Mouse (Mus musculus): ENCODE results near the gene Tex9. TPM values are rescaled to one million over a fixed set of nuclear protein-coding genes. Genes with fewer than 3 reads are reported as not detected.

The Tex9 gene
- polyA plus RNA-seq (2014; fragmentation: Nextera tagmentation; extraction: Ambion mirVana), result 53.8 and 55.7 TPM in 2 replicates

GRCm38 (mm10) chr9:72492194-72492565 lies at the start of gene Tex9:
Tex9 (minus strand) TSS chr9:72492212.
- peaks cover 4% of the 10 kb centered on the region; the same call in 1 of the 2 replicates for H3K4me1 ChIP-seq (ENCODE audit: control insufficient read depth, insufficient read depth, low read length)
- peak within 1 kb of the TSS; percentile 82 for H3K9ac ChIP-seq (ENCODE audit: low read length)
- ATAC-seq (ENCODE audit: insufficient number of reproducible peaks, low FRiP score, low TSS enrichment, low read depth) (no peak), DNase-seq (ENCODE audit: low spot score) (no peak)
- 22% methylated on average over 6 of the region's 6 CpGs for WGBS
- no peaks in the 10 kb centered on the region for H3K27me3 ChIP-seq (ENCODE audit: control insufficient read depth, insufficient read depth, low read length)
- H3K36me3 ChIP-seq (ENCODE audit: control insufficient read depth, insufficient read depth, low read length), result no peaks in the 10 kb centered on the region
- no peaks in the 10 kb centered on the region for H3K9me3 ChIP-seq (ENCODE audit: control insufficient read depth, low read length)
- peak within 1 kb of the TSS; percentile 68 for H3K27ac ChIP-seq (replicated peaks; ENCODE audit: low read depth, low read length)
- peak within 1 kb of the TSS; percentile 78 for H3K4me3 ChIP-seq (ENCODE audit: low read depth, low read length)
- peak within 1 kb of the TSS; percentile 54 for H3K4me2 ChIP-seq (ENCODE audit: low read depth, severe bottlenecking)

GRCm38 (mm10) chr9:72537086-72537485 lies 45.1 kb upstream of the Tex9 start:
- no peak overlapping the region for H3K27ac ChIP-seq (replicated peaks; ENCODE audit: low read depth, low read length)
- WGBS, result 80% methylated on average over 1 of the region's 1 CpGs
- no peak overlapping the region for H3K9ac ChIP-seq (ENCODE audit: low read length)
- peaks cover 2% of the 10 kb centered on the region; the same call in 1 of the 2 replicates for H3K36me3 ChIP-seq (ENCODE audit: control insufficient read depth, insufficient read depth, low read length)
- H3K9me3 ChIP-seq (ENCODE audit: control insufficient read depth, low read length), result no peaks in the 10 kb centered on the region
- H3K4me2 ChIP-seq (ENCODE audit: low read depth, severe bottlenecking), result no peak overlapping the region
- no peak for ATAC-seq (ENCODE audit: insufficient number of reproducible peaks, low FRiP score, low TSS enrichment, low read depth)
- H3K4me1 ChIP-seq (ENCODE audit: control insufficient read depth, insufficient read depth, low read length), result no peaks in the 10 kb centered on the region
- DNase-seq (ENCODE audit: low spot score), result no peak
- H3K27me3 ChIP-seq (ENCODE audit: control insufficient read depth, insufficient read depth, low read length), result no peaks in the 10 kb centered on the region
- no peak overlapping the region for H3K4me3 ChIP-seq (ENCODE audit: low read depth, low read length)

- WGBS, result 86% methylated on average over 3 of the region's 3 CpGs
- H3K4me1 ChIP-seq (ENCODE audit: control insufficient read depth, insufficient read depth, low read length), result peaks cover 5% of the 10 kb centered on the region; the same call in 1 of the 2 replicates
- no peak overlapping the region for H3K4me2 ChIP-seq (ENCODE audit: low read depth, severe bottlenecking)
- no peaks in the 10 kb centered on the region for H3K27me3 ChIP-seq (ENCODE audit: control insufficient read depth, insufficient read depth, low read length)
- H3K27ac ChIP-seq (replicated peaks; ENCODE audit: low read depth, low read length), result no peak overlapping the region
- H3K9ac ChIP-seq (ENCODE audit: low read length), result no peak overlapping the region
- H3K4me3 ChIP-seq (ENCODE audit: low read depth, low read length), result no peak overlapping the region
- DNase-seq (ENCODE audit: low spot score), result no peak
- H3K36me3 ChIP-seq (ENCODE audit: control insufficient read depth, insufficient read depth, low read length), result peaks cover 2% of the 10 kb centered on the region; the same call in 1 of the 2 replicates
- no peaks in the 10 kb centered on the region for H3K9me3 ChIP-seq (ENCODE audit: control insufficient read depth, low read length)
- no peak for ATAC-seq (ENCODE audit: insufficient number of reproducible peaks, low FRiP score, low TSS enrichment, low read depth)
Measured at GRCm38 (mm10) chr9:72535394-72535793, 43.4 kb upstream of the Tex9 start.

GRCm38 (mm10) chr9:72534985-72535384 lies 43.0 kb upstream of the Tex9 start:
- no peak overlapping the region for H3K9ac ChIP-seq (ENCODE audit: low read length)
- no peak overlapping the region for H3K4me3 ChIP-seq (ENCODE audit: low read depth, low read length)
- WGBS, result 94% methylated on average over 2 of the region's 2 CpGs
- peaks cover 5% of the 10 kb centered on the region; the same call in 1 of the 2 replicates for H3K4me1 ChIP-seq (ENCODE audit: control insufficient read depth, insufficient read depth, low read length)
- no peaks in the 10 kb centered on the region for H3K9me3 ChIP-seq (ENCODE audit: control insufficient read depth, low read length)
- H3K27me3 ChIP-seq (ENCODE audit: control insufficient read depth, insufficient read depth, low read length), result no peaks in the 10 kb centered on the region
- no peaks in the 10 kb centered on the region for H3K36me3 ChIP-seq (ENCODE audit: control insufficient read depth, insufficient read depth, low read length)
- H3K4me2 ChIP-seq (ENCODE audit: low read depth, severe bottlenecking), result no peak overlapping the region
- DNase-seq (ENCODE audit: low spot score) (no peak), ATAC-seq (ENCODE audit: insufficient number of reproducible peaks, low FRiP score, low TSS enrichment, low read depth) (no peak)
- H3K27ac ChIP-seq (replicated peaks; ENCODE audit: low read depth, low read length), result no peak overlapping the region

- H3K9ac ChIP-seq (ENCODE audit: low read length), result peak overlapping the region; percentile 96
- H3K27ac ChIP-seq (replicated peaks; ENCODE audit: low read depth, low read length), result peak overlapping the region; percentile 98; the same call in 1 of the 2 replicates
- no peaks in the 10 kb centered on the region for H3K9me3 ChIP-seq (ENCODE audit: control insufficient read depth, low read length)
- 0% methylated on average over 2 of the region's 2 CpGs for WGBS
- no peaks in the 10 kb centered on the region for H3K27me3 ChIP-seq (ENCODE audit: control insufficient read depth, insufficient read depth, low read length)
- DNase-seq (ENCODE audit: low spot score) (no peak), ATAC-seq (ENCODE audit: insufficient number of reproducible peaks, low FRiP score, low TSS enrichment, low read depth) (no peak)
- H3K36me3 ChIP-seq (ENCODE audit: control insufficient read depth, insufficient read depth, low read length), result no peaks in the 10 kb centered on the region
- H3K4me1 ChIP-seq (ENCODE audit: control insufficient read depth, insufficient read depth, low read length), result peaks cover 5% of the 10 kb centered on the region; the same call in 1 of the 2 replicates
- H3K4me3 ChIP-seq (ENCODE audit: low read depth, low read length), result peak overlapping the region; percentile 79
- H3K4me2 ChIP-seq (ENCODE audit: low read depth, severe bottlenecking), result peak overlapping the region; percentile 74
Measured at GRCm38 (mm10) chr9:72533089-72533415, 41.0 kb upstream of the Tex9 start.

GRCm38 (mm10) chr9:72532381-72533088 lies 40.5 kb upstream of the Tex9 start:
- Histone ChIP-seq H3K9me3 (ENCODE audit: control insufficient read depth, low read length) (no peaks in the 10 kb centered on the region), H3K36me3 (ENCODE audit: control insufficient read depth, insufficient read depth, low read length) (no peaks in the 10 kb centered on the region), H3K4me1 (ENCODE audit: control insufficient read depth, insufficient read depth, low read length) (peaks cover 5% of the 10 kb centered on the region; the same call in 1 of the 2 replicates), H3K27me3 (ENCODE audit: control insufficient read depth, insufficient read depth, low read length) (no peaks in the 10 kb centered on the region), H3K9ac (ENCODE audit: low read length) (peak overlapping the region; percentile 96), H3K27ac (replicated peaks; ENCODE audit: low read depth, low read length) (peak overlapping the region; percentile 98), H3K4me3 (ENCODE audit: low read depth, low read length) (peak overlapping the region; percentile 79), H3K4me2 (ENCODE audit: low read depth, severe bottlenecking) (peak overlapping the region; percentile 74)
- WGBS, result under 1% methylated on average over 48 of the region's 55 CpGs
- peak; percentile 81 for DNase-seq (ENCODE audit: low spot score)
- peak; percentile 55 for ATAC-seq (ENCODE audit: insufficient number of reproducible peaks, low FRiP score, low TSS enrichment, low read depth)

- under 1% methylated on average over 18 of the region's 63 CpGs for WGBS
- no peaks in the 10 kb centered on the region for H3K9me3 ChIP-seq (ENCODE audit: control insufficient read depth, low read length)
- DNase-seq (ENCODE audit: low spot score) (no peak), ATAC-seq (ENCODE audit: insufficient number of reproducible peaks, low FRiP score, low TSS enrichment, low read depth) (peak; percentile 81)
- peak within 1 kb of the TSS; percentile 98 for H3K27ac ChIP-seq (replicated peaks; ENCODE audit: low read depth, low read length)
- no peaks in the 10 kb centered on the region for H3K36me3 ChIP-seq (ENCODE audit: control insufficient read depth, insufficient read depth, low read length)
- H3K4me2 ChIP-seq (ENCODE audit: low read depth, severe bottlenecking), result peak within 1 kb of the TSS; percentile 74
- H3K4me3 ChIP-seq (ENCODE audit: low read depth, low read length), result peak within 1 kb of the TSS; percentile 79
- no peaks in the 10 kb centered on the region for H3K27me3 ChIP-seq (ENCODE audit: control insufficient read depth, insufficient read depth, low read length)
- H3K4me1 ChIP-seq (ENCODE audit: control insufficient read depth, insufficient read depth, low read length), result peaks cover 5% of the 10 kb centered on the region; the same call in 1 of the 2 replicates
- peak within 1 kb of the TSS; percentile 96 for H3K9ac ChIP-seq (ENCODE audit: low read length)
Measured at GRCm38 (mm10) chr9:72531996-72532380, 40.0 kb upstream of the Tex9 start, which contains the start of gene Rfx7. Rfx7 (plus strand) TSS chr9:72532240.

GRCm38 (mm10) chr9:72531291-72531995 lies 39.4 kb upstream of the Tex9 start:
- WGBS, result 1% methylated on average over 35 of the region's 35 CpGs
- Histone ChIP-seq H3K9me3 (ENCODE audit: control insufficient read depth, low read length) (no peaks in the 10 kb centered on the region), H3K27me3 (ENCODE audit: control insufficient read depth, insufficient read depth, low read length) (no peaks in the 10 kb centered on the region), H3K4me1 (ENCODE audit: control insufficient read depth, insufficient read depth, low read length) (peaks cover 5% of the 10 kb centered on the region; the same call in 1 of the 2 replicates), H3K36me3 (ENCODE audit: control insufficient read depth, insufficient read depth, low read length) (no peaks in the 10 kb centered on the region), H3K4me2 (ENCODE audit: low read depth, severe bottlenecking) (peak overlapping the region; percentile 74), H3K4me3 (ENCODE audit: low read depth, low read length) (peak overlapping the region; percentile 79), H3K27ac (replicated peaks; ENCODE audit: low read depth, low read length) (peak overlapping the region; percentile 98), H3K9ac (ENCODE audit: low read length) (peak overlapping the region; percentile 96)
- ATAC-seq (ENCODE audit: insufficient number of reproducible peaks, low FRiP score, low TSS enrichment, low read depth) (peak; percentile 87), DNase-seq (ENCODE audit: low spot score) (peak; percentile 88)

Measured in limb, embryonic 11.5 days (tissue).